ENCODE assay signal across 25 mouse cellular contexts in the genomic region with DNA sequence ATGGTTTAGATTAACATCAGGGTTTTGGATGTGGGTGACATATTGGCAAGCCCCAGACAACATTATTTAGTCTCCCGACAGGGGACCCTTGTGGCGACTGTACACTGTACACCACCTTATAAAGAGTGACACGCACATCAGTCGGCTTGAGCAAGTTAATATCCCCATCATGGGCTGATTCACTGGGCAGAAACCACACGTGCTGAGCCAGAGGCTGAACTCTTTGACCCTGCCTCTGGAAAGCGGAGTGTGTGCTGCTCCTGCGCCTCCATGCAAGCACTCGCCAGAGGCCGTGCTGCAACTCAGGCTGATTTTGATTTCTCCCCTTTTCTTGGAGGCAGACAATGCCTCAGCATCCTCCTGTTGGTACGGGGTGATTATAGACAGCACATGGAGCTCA.
DNase-seq lines count a peak whose midpoint lies in the region; ATAC-seq lines count a peak whose summit lies in the region.
"Had no signal": no experiment of that assay in that cellular context is flagged by ENCODE, and none has a peak within 500 bp of the region (broad histone marks: within the 10 kb centered on the region; RNA-seq: fewer than 3 reads in every experiment).

No protein-coding gene starts in this region.

- H3K4me3 ChIP-seq in hindbrain, embryonic 10.5 days = no peak overlapping the region
- no peak overlapping the region for H3K4me3 ChIP-seq in hindbrain, embryonic 14.5 days (replicated peaks; ENCODE audit: low read length)
- H3K4me3 ChIP-seq in embryonic facial prominence, embryonic 11.5 days (ENCODE audit: low read depth, low read length) = no peak overlapping the region
- H3K4me3 ChIP-seq: embryonic facial prominence, embryonic 15.5 days; heart, embryonic 13.5 days; layer of hippocampus, adult 2 months; limb, embryonic 15.5 days had no signal

- H3K27me3 ChIP-seq in hindbrain, embryonic 10.5 days (ENCODE audit: insufficient read depth, poor library complexity, severe bottlenecking) = peaks cover 14% of the 10 kb centered on the region
- no peaks in the 10 kb centered on the region for H3K27me3 ChIP-seq in hindbrain, embryonic 14.5 days (ENCODE audit: control insufficient read depth, insufficient read depth, low read length)
- H3K27me3 ChIP-seq in embryonic facial prominence, embryonic 11.5 days (ENCODE audit: control insufficient read depth, insufficient read depth, low read length) = no peaks in the 10 kb centered on the region

- H3K4me2 ChIP-seq in hindbrain, embryonic 14.5 days (replicated peaks) = no peak overlapping the region
- no peak overlapping the region for H3K4me2 ChIP-seq in embryonic facial prominence, embryonic 11.5 days (ENCODE audit: low read depth, low read length)
- H3K4me2 ChIP-seq: embryonic facial prominence, embryonic 15.5 days; heart, embryonic 13.5 days; limb, embryonic 15.5 days had no signal

- WGBS in hindbrain, embryonic 10.5 days = 63% methylated on average over 10 of the region's 10 CpGs
- 58% methylated on average over 10 of the region's 10 CpGs for WGBS in hindbrain, embryonic 14.5 days
- whole genome bisulfite sequencing in embryonic facial prominence, embryonic 11.5 days = 30% methylated on average over 10 of the region's 10 CpGs

- H3K9ac ChIP-seq in hindbrain, embryonic 14.5 days = no peak overlapping the region
- H3K9ac ChIP-seq in embryonic facial prominence, embryonic 11.5 days (replicated peaks; ENCODE audit: low read length) = 0 out of 2 replicates have a peak overlapping the region, but pooled peaks have one; percentile 3
- H3K9ac ChIP-seq: embryonic facial prominence, embryonic 15.5 days; forebrain, postnatal 0 days; heart, embryonic 13.5 days; limb, embryonic 15.5 days; liver, embryonic 14.5 days had no signal

- peaks cover 46% of the 10 kb centered on the region for H3K4me1 ChIP-seq in hindbrain, embryonic 10.5 days (replicated peaks)
- 0 out of 2 replicates have a peak, but pooled peaks cover 4% of the 10 kb centered on the region for H3K4me1 ChIP-seq in hindbrain, embryonic 14.5 days (replicated peaks; ENCODE audit: control insufficient read depth, insufficient read depth, low read length)
- H3K4me1 ChIP-seq in embryonic facial prominence, embryonic 11.5 days (ENCODE audit: control insufficient read depth, insufficient read depth, low read length) = peaks cover 5% of the 10 kb centered on the region; the same call in 1 of the 2 replicates

- H3K27ac ChIP-seq in hindbrain, embryonic 10.5 days = 0 out of 2 replicates have a peak overlapping the region, but pooled peaks have one; percentile 45
- H3K27ac ChIP-seq in hindbrain, embryonic 14.5 days = no peak overlapping the region
- H3K27ac ChIP-seq in embryonic facial prominence, embryonic 11.5 days (replicated peaks; ENCODE audit: low read depth, low read length) = no peak overlapping the region
- H3K27ac ChIP-seq: embryonic facial prominence, embryonic 15.5 days; heart, embryonic 13.5 days; hindbrain, postnatal 0 days; layer of hippocampus, adult 2 months; limb, embryonic 15.5 days; liver, embryonic 14.5 days; macrophage had no signal

- DNase-seq in hindbrain, embryonic 10.5 days (ENCODE audit: low spot score) = no peak
- DNase-seq in hindbrain, embryonic 14.5 days (ENCODE audit: low spot score) = no peak
- DNase-seq in testis, postnatal 10 days (ENCODE audit: low spot score) = peak; percentile 18
- no peak for DNase-seq in testis, postnatal 14 days (ENCODE audit: low spot score)
- DNase-seq in embryonic facial prominence, embryonic 11.5 days (ENCODE audit: low spot score) = peak; percentile 61
- no peak for DNase-seq in adrenal gland, adult 18-20 months (ENCODE audit: low spot score in 2 of 2)
- DNase-seq in layer of hippocampus, adult 11-12 months (ENCODE audit: low spot score) = no peak
- DNase-seq: adrenal gland, postnatal 25 days; cerebellum, adult 11-12 months; forebrain, postnatal 0 days; kidney, adult 9 months; kidney, postnatal 10 days; lung, adult 2 months; lung, postnatal 10 days; midbrain, embryonic 14.5 days; thymus, postnatal 14 days had no signal

- H3K9me3 ChIP-seq in hindbrain, embryonic 10.5 days = no peaks in the 10 kb centered on the region
- H3K9me3 ChIP-seq in hindbrain, embryonic 14.5 days (ENCODE audit: control insufficient read depth, low read length) = no peaks in the 10 kb centered on the region
- no peaks in the 10 kb centered on the region for H3K9me3 ChIP-seq in embryonic facial prominence, embryonic 11.5 days (replicated peaks; ENCODE audit: control insufficient read depth, low read length)
- H3K9me3 ChIP-seq: embryonic facial prominence, embryonic 15.5 days; heart, embryonic 13.5 days; limb, embryonic 15.5 days had no signal

- ATAC-seq in hindbrain, embryonic 14.5 days (ENCODE audit: low FRiP score) = no peak
- ATAC-seq in embryonic facial prominence, embryonic 11.5 days (replicated peaks; ENCODE audit: insufficient number of reproducible peaks, low FRiP score, low TSS enrichment, low read depth) = no peak
- ATAC-seq: CD4-positive, CD25-positive, alpha-beta regulatory T cell, adult 4 months; forebrain, postnatal 0 days; hindbrain, postnatal 0 days; intestine, embryonic 16.5 days had no signal

- H3K36me3 ChIP-seq in hindbrain, embryonic 10.5 days = no peaks in the 10 kb centered on the region
- H3K36me3 ChIP-seq in hindbrain, embryonic 14.5 days (replicated peaks; ENCODE audit: control insufficient read depth, insufficient read depth) = no peaks in the 10 kb centered on the region
- H3K36me3 ChIP-seq in embryonic facial prominence, embryonic 11.5 days (replicated peaks; ENCODE audit: control insufficient read depth, insufficient read depth, low read depth, low read length) = no peaks in the 10 kb centered on the region
- H3K36me3 ChIP-seq: embryonic facial prominence, embryonic 15.5 days; heart, embryonic 13.5 days; limb, embryonic 15.5 days had no signal

Comparison
In these comparisons a context has a peak if more than half of its experiments do, and no peak if none do; other contexts are left out.
1. DNase-seq: peak in testis, postnatal 10 days (single experiment) and embryonic facial prominence, embryonic 11.5 days (single experiment); none in hindbrain, embryonic 10.5 days (single experiment), hindbrain, embryonic 14.5 days (single experiment), testis, postnatal 14 days (single experiment), adrenal gland, adult 18-20 months (0 of 2) and layer of hippocampus, adult 11-12 months (single experiment).